Mouse (Mus musculus) spleen, postnatal 14 days (tissue): Measurements from ENCODE around the gene Fam69b.

Experiments
- DNase-seq, 2 experiments: peaks; one replicate each; pipeline ENCODE4 v3.0.0; 2021 to 2022; ENCODE audit warnings: low spot score in 2 of 2

The Fam69b gene

GRCm38 (mm10) chr2:26626081-26626480 lies 2.2 kb upstream of the Fam69b start:
- no peak for DNase-seq

GRCm38 (mm10) chr2:26628792-26629437 lies 658 bp downstream of the Fam69b start:
- no peak for DNase-seq

- DNase-seq = no peak
These were observed 4.5 kb downstream of the Fam69b start for GRCm38 (mm10) chr2:26632541-26633395.

DNA sequence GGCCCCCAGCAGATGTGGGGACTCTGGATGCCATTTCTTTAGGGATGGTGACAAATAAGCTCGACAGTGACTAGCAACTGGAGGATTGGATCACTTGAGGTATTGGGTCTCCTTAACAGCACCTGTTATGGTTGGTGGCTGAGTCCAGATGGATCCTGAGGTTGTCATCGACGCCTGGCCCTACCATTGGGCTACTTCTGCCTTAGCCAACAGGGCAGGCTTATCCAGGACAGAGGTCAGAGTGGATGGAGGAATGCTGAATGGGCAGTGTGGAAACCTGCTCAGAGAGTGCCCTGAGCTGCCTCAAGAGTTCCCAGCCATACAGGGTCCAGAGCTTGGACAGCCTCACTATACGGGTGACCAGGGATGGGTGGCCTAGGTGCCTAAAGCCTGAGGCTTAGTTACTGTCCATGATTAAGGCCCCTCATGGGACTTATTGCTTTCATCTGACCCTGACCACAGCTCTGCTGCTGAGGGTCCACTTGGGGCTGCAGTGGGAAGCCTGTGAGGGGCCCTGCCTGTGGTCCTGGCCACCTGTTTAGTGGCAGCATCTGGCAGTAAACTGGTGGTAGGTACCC lies 5.8 kb downstream of the Fam69b start:
- DNase-seq = no peak

GRCm38 (mm10) chr2:26634629-26635488 lies 6.6 kb downstream of the Fam69b start:
- DNase-seq = no peak

DNA sequence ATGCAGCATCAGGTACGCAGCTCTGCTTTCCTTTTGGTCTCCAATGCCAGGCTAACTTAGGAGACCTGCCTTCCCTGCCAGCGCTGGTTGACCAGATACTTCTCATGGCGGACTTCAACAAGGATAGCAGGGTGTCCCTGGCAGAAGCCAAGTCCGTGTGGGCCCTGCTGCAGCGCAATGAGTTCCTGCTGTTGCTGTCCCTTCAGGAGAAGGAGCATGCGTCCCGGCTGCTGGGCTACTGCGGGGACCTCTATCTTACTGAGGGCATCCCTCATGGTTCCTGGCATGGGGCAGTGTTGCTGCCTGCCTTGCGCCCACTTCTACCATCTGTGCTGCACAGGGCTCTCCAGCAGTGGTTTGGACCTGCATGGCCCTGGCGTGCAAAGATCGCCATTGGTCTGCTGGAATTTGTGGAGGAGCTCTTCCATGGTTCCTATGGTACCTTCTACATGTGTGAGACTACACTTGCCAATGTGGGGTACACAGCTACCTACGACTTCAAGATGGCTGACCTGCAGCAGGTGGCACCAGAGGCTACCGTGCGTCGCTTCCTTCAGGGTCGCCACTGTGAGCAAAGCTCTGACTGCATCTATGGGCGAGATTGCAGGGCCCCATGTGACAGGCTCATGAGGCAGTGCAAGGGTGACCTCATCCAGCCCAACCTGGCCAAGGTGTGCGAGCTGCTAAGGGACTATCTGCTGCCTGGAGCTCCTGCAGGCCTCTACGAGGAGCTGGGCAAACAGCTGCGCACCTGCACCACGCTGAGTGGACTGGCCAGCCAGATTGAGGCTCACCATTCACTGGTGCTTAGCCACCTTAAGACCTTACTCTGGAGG lies 7.5 kb downstream of the Fam69b start:
- DNase-seq = no peak

DNA sequence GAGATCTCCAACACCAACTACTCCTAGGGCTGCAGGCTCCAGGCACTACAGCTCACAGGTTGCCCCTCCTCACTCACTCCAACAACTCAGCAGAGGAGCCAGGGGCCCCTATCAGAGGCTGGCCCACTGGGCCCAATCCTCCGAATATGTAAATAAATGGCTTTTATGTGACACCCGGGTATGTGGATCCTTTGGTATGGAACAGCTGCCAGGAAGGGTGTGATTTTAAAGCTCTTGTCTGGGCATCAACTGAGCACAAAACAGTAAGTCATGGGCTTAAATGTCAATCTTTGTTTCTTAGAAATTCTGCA lies 8.0 kb downstream of the Fam69b start:
- no peak for DNase-seq

- no peak for DNase-seq
These were observed 9.2 kb downstream of the Fam69b start for GRCm38 (mm10) chr2:26637316-26637932.

DNA sequence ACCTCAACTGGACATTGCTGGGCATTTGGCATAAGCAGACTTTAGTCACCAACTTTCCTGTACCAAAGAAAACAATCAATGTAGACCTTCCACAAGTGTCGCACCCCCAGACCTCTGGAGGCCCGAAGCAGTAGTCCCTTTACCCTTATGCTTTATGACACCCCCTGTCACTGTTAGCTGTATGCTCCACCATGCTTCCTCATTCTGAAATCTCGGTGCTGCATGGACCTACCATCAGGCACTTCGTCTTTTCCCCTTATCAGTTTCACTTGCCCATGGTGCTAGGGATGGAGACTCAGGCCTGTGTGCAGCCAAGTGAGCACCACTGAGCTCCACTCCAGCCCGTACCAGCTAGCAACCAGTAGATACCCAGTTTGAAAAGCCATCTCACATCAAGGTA lies 9.8 kb downstream of the Fam69b start:
- no peak for DNase-seq

GRCm38 (mm10) chr2:26638572-26638971 lies 10.3 kb downstream of the Fam69b start:
- no peak for DNase-seq

- peak in 1 of 2 experiments; percentile 45 for DNase-seq
These were observed 10.8 kb downstream of the Fam69b start for GRCm38 (mm10) chr2:26639083-26639482.

DNA sequence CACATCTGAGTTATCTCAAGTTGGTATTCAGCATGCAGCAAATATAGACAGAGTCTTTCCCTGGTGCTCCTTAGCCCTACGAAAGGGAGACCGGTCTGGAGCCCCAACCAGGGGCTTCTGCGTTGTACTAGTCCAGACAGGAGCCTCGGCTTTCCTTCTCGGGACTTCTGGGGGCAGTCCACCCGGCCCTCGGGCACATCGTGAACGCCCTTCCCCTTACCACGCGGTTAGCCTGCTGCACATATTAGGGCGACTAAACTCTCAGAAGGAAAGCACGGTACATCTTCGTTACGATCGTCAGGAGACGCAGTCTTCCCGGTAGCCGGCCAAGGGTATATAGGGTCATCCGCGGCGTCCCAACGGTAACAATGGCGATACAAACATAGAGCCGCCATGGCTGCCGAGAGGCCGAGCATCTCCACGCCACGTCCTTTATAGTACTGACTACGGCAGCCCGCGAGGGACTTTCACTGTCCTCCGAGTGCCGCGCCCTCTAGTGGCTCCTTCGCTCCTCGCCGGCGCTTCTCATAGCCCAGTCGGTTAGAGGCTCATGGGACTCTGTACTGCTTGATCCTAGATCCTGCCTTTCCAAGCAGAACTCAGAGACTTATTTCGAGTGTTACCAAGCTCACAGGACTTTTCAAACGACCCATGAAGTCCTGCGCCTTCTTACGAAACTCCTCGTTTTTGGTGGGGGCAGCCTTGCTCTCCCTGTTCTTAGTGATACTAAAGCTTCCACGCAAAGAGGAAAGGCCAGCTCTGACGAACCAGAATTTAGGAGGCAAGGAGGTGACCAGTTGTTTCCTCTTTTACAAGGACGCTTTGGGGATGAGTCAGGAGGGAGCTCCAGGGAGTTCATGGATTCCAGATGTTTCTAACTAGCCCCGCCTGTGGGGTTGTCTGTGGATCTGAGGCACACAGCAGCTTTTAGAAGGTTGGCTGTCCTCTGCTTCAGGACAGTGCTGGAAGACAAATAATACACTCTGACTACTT lies 11.9 kb downstream of the Fam69b start:
- DNase-seq = peak; percentile 91 to 97

GRCm38 (mm10) chr2:26641006-26641647 lies 12.9 kb downstream of the Fam69b start:
- no peak for DNase-seq

GRCm38 (mm10) chr2:26643942-26644341 lies 15.7 kb downstream of the Fam69b start:
- peak in 1 of 2 experiments; percentile 41 for DNase-seq

DNA sequence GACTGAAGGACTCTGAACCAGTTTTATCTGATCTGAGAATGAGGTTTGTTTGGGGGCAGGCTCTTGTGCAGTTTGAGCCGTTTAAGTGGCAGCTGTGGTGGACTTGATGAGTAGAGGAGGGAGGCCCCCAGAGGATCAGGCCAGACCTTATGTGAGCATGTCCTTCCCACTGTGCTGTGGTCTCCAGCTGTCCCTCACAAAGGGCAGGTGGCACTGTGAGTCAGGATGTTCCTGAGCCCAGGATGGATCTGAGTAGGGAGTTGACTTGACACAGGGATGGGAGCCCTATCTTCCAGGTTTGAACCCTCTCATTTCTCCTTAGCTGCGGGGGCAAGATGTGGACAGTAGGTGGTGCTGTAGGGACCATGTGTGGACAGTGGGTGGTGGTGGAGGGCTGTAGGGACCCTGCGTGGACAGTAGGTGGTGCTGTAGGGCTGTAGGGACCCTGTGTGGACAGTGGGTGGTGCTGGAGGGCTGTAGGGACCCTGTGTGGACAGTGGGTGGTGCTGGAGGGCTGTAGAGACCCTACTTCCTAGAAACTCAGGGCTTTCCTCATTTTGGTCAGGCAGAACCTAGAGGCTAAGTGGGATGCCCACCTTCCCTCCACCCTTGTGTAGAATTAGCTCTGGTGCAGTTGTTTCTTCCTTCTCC lies 18.5 kb downstream of the Fam69b start:
- DNase-seq = peak; percentile 41 to 56

- DNase-seq = no peak
These were observed 26.4 kb downstream of the Fam69b start for GRCm38 (mm10) chr2:26654687-26655086.

DNA sequence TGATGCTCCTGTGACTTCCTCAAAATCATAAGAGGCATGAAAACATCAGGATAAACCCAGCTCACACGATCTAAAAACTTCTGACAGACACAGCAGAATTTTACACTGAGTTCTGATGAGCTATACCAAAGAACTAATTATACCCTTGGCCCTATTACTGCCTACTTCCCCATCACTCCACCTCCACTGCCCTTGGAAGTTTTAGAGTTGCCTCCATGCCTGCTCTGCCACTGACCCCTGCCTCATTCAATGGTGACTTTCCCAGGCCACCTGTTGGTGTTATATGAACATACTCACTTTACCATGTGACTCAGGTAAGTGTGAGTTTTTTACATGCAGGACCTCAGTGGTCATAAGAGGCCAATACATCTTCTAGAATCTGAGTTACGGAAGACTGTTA lies 29.2 kb downstream of the Fam69b start:
- no peak for DNase-seq

DNA sequence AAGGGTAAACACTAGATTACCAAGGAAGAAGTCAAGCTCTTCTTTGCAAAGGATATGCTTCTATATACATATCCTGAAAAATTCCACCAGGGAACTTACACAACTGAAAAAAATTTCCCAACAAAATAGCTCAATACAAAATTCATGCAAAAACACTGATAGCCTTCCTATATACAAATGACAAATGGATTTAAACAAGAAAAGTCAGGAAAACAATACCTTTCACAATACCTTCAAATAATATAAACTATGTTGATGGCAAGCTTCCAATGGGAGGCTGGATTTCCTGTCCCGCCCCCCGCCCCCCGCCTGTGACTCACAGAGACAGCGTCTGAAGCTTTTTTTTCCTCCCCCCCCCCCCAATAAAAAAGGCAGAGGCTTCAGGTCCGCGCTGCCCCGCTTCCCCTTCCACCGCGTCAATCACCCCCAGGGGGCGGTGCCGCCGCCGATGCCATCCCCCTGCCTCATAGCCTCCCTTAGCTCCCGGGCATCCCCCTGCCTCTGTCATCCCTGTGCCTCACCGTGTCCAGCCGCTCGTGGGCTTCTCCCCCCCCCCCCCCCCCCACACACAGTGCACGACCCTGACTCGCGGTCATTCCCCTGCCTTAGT lies 33.0 kb downstream of the Fam69b start:
- no peak for DNase-seq
